Mouse (Mus musculus) spleen, adult 18-20 months (tissue): ENCODE results near the gene Adamts12.

Source experiments
- DNase-seq, 2 experiments: peaks; one replicate each; pipeline ENCODE4 v3.0.0; 2022; ENCODE audit warnings: mixed read lengths in 2 of 2

The Adamts12 gene

DNA sequence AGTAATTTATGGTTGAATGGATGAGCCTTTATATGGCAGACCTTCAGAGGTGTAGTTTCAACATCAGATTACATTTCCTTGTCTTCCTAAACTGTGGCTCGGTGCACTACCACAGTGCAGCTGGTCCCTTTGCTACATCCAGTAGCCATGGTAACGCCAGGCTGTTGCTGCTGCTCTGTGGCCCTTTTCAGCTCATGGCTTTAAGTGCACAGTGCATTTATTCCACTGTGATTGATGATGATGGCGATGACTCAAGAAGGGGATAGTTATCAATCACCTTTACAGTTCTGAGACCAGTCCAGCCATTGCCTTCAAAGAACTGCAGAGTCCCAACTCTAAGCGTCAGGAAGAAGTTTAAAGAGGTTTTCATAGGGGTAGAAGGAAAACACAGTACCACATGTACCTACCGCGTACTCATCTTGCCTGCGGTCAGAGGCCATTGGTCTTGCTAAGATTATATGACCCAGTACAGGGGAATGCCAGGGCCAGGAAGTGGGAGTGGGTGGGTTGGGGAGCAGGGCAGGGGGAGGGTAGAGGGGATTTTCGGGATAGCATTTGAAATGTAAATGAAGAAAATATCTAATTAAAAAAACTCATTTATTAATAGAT, 18.5 kb downstream of the Adamts12 start:
- no peak for DNase-seq

DNA sequence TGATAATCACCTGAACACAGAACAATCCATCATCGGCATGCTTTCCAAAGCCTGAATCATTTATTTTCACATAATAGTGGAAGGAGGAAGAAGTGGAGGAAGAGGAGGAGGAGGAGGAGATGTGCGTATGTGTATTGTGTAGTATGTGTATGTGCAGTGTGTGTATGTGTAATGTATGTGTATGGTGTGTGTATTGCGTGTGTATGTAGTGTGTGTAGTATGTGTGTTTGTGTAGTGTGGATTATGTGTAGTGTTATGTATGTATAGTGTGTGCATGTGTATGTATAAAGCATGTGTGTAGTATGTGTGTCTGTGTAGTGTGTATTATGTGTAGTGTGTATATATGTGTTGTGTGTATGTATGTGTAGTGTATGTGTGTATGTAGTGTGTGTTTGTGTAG, 19.1 kb downstream of the Adamts12 start:
- no peak for DNase-seq

DNA sequence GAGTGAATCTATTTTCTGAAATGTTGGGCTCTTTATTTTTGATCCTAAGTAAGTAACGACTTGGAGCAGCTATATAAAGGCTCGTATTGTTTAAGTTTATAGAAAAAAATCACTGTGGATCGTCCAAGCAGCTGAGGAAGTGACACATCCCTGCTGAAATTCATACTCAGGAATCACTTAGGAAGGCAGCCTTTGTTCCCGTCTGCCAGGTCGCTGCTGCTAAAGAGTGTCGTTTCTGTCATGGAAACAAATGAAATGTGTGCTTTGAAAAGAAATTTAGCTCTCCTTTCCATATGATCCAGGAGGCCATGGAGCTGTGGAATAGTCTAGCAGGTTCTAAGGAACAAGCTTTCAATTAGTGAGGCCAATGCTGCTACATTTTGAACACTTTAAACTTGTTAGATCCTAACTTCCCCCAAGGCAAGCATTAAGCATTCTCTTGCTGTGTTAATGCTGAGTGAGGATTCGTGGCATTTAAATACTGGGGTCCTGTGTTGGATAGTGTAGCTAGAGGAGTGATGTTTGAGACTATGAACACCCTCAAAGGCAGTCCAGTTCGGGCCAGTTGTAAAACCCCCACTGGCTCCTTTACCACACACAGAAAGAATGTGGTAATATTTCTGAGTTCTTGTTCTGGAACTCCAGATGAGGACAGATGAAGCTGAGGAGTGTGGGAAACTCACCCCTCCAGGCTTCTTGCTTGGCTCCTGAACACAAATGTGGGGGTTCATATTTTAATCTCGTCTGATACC, 19.8 kb downstream of the Adamts12 start:
- no peak for DNase-seq

DNA sequence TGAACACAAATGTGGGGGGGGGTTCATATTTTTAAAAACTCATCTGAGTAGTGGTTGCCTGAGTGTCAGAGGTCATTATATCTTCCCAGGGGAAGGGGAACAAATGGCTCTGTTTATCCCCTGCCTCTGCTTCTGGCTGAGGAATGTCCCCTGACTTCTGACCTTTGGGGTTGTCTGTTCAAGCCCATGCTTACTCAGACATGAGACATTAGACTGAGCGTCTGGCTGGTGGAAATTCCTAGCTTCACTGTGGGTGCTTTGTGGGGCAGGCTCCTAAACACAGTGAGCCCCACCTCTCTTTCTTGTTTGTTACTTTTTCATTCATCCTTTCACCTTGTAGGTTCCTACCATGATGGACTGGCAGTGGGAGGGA, 20.4 kb downstream of the Adamts12 start:
- no peak for DNase-seq

DNA sequence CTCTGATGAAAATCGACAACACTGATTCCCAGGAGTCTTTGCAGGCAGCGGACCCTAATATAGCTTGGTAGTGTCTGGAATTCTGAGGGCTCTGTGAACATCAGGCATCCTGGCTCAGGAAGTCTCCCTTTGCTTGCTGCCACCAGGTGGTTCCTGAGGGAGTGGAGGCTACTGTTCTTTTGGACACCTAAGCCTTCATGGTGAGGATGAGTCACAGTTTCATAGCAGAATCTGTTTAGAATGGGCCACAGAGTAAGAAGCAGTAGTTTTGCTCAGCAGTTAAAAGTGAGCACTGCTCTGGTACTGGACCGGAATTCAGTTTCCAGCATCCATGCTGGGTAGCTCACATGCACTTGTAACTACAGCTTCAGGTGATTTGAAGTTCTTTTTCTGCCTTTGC, 24.9 kb downstream of the Adamts12 start:
- DNase-seq: no peak

DNA sequence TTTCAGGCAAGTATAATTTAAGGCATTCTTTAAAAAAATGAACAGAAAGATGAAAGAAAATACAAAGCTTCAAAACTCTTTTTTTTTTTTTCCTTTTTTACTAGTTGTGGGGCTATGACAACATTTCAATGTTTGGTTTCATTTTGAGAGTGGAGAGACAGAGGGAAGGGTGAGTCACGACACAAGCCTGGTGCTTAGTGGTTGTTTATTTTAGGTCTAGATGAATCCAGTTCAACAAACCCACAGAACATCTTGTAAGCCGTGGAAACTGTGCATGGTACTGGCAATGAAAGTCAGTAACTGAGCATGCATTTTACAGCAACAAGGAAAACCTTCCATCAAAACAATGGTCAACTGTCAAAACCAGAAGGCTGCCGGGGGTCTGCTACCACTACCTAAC, 31.0 kb downstream of the Adamts12 start:
- no peak for DNase-seq

DNA sequence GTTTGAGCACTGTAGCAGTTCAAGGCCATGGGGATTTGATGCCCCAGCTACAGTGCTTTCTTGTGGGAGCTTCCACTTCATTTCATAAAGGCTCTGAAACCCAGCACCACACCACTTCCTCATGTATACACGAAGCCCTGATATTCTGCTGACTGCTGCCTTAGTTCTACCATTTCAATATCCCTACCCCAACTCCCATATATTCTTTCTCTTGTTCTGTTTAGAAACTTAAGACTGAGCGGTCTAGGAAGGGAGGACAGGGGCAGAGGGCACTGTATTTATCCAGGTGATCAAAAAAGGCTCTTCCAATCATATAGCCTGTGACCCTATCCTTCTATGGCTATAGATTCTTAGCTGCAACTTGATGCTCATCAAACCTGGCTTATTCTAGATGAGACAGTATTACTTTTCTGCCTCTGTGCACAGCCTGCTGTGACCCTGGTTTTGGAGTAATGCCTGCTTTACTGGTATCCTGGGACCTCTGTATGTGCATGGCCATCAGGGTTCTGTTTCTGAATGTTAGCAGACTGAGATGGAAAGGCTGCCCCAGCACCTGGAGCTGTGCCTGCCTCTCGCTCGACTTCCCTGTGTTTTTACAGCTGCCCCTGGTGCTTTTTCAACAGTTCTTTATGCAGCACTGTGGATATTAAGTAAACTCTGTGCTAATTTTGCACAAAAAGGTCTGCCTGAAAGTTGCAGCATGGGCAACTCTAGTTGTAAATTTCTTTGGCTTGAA, 33.5 kb downstream of the Adamts12 start:
- no peak for DNase-seq

DNA sequence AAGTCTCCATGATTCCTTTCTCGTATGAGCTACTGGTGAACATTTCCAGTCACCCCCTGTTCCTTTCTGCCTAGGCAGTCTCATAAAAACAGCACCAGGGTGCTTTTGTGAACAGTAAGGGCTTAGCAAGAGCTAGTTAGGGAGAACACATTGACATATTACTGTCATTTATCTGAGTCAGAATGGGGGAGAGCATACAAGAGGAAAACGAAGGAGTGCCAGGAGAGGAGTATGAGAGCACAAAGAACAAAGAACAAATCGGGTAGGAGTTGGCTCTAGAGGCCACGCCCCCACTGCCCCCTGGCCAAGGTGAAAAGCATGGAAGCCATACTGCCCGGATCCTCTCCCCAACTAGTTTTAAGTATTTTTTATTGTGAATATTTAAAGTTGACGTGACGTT, 34.4 kb downstream of the Adamts12 start:
- no peak for DNase-seq

DNA sequence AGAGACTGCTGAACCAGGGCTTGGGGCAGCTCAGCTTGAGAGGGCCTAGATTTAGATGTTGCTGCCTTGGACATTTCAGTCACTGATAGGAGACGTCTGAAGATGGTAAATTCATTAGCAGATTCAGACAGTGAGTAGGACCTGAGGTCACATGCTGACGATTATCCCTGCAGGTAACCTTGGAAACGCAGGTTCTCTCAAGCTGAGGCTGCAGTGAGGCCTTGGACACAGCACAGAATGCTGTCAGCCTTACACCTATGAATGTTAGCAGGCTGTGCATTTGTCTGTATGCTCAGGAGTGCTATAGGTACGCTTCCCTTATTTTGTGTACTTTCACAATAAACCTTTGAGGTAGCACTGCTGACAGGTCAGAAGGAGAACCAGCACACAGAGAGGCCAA, 36.3 kb downstream of the Adamts12 start:
- DNase-seq: no peak

DNA sequence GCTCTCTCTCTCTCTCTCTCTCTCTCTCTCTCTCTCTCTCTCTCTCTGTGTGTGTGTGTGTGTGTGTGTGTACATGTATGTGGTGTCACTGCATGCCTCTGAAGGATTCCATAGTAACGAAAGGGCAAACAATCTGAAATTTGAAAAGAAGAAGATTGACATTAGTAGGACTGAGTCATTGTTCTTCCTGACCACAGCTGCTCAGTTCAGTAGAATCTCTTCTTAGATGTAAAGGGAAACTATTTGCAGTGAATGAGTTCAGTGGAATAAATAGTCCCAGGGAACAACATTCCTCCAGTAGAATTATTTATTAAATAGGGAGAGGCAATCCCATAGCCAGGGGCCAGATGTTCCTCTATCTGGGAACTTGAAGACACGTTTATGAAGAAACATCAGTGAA, 40.5 kb downstream of the Adamts12 start:
- DNase-seq: no peak

DNA sequence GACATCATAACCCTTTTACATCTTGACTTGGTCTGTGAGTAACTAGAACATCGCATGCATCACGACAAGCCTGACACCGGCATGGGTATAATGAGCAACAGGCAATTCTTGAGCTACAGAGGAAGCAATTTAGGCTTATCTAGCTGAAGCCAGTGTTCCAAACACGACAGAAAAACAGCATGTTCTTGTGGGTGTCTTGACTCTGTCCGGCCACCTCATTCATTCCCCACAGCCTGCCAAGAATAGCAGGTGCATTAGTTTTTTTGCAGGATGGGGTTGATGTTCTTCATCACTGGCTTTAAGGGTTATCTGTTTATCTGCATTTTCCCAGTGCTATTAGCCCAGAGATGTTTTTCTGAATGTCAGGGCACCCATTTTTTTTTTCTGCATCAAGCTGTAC, 42.8 kb downstream of the Adamts12 start:
- no peak for DNase-seq

DNA sequence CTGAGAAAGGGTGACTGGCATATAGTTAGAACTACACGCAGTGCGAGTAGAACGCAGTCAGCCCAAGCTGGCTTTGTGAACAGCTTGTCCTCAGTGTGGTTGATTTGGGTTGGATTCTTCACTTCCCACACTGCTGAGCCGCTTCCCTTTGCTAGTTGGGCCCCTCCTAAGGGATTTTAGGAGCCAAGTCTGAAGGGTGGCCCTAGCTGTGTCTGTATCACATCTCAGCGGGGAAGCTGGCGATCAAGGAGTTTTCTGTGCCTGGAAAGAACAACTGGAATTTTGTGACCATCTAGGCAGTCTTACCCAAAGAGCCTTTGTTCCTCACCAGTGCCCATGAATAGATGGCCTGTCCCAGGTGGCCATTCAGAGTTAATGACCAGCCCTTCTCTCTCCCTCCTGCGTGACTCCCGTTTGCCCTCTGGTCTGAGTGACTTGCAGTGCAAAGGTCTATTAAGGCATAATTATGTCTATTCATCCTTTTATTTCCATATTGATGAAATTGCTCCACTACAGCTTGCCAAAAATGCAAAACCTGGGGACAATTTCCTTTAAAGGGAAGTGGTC, 50.1 kb downstream of the Adamts12 start:
- DNase-seq: no peak

DNA sequence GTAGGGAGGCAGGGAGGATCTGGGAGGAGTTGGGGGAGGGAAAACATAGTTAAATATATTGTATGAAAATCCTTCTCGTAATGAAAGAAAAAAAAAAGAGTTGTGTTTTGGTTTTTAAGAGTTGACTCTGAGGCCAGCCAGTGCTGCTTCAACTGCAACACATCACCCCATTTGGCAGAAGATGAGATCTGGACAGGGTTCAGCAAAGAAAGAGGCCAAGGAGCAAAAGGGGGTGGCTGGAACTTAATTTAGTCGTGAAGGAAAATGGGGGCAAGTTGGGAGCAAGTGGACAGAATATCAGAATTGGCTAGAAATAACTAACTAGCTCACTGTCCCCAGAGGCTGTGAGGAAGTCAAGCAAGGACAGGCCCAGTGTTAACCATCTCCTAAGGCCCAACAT, 51.7 kb downstream of the Adamts12 start:
- DNase-seq: no peak

DNA sequence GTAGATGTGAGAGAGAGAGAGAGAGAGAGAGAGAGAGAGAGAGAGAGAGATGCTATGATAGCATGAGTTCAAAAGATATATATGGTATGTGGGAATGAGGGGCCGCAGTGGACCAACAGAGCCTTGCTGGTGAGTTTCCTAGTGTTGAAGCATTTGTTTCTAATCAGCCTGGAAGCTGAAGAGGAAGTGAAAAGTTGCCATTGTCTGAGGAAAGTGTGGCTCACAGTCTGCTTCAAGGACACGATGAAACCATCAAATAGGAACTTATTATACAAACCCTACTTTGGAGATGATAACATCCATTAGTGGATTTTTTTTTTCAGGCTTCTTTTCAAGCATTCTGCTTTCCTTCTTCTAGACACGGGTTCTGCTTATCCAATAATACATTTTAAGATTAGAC, 52.3 kb downstream of the Adamts12 start:
- DNase-seq: no peak

DNA sequence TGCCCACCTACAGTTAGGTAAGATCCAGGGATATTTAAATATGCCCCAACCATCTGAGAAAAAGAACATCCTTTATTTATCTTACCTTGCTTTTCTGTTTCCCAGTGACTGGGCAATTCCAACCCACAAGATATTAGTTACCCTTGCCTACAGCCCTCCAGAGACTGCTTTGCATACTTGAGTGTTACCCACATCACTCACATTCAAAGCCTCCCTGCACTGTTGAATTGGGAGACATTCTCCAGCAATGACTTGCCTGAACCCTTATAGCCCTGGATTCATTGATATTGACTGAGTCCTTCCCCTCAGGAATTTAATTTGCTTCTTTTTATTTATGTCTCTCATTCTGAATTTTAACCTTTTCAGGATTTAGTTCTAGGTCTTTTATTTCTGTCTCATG, 53.8 kb downstream of the Adamts12 start:
- no peak for DNase-seq

DNA sequence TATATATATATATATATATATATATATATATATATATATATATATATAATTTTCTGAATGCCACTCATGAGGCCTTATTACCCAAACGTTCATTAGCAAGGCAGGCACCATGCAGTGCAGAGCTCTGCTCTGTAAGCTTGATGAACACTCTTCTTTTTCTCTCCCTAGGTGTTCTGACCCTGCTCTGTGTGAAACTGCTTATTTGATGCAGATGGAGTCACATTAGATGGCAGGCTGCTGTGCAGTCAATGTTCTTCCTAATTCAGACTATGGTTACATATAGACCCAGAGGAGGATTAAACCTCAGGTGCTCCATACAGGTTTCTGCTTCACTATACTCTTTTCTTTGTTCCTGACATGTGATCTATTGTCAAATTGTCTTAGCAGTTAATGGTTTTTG, 57.1 kb downstream of the Adamts12 start:
- DNase-seq: no peak

DNA sequence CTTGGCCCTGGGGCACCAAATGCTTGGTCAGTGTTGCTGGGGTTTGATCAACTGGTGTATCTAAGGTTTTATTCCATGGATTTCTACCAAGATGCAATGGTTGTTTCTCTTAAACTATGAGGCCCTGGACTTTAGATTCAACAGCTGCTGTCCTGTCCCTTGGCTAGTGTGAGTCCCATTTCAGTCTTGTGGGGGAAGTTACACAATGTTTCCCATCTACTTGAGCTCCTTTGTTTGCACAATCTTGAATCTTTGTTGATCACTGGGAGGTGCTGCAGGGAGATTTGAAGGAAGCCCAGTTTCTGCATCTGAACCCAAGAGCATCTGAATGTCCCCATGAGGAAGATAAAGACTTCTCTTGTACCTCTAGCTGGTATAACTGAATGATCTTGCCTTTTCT, 60.8 kb downstream of the Adamts12 start:
- no peak for DNase-seq

DNA sequence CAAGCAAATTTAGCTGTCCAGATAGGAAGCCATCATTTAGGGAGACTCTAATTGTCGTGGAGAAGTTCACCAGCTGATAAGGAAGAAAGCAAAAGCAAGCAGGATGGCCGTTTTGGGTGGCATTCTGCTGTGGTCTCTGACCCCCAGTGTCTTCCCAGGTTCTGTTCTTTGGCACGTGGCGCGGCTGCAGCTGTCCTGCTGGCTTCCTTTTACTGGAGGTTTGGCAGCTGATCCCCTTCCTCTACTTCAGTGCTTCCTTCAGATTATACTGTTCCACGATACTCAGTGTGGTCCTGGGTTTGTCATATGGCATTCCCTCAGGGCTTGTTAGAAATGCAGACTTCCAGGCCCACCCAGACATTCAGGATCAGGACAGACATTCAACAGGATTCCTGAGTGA, 63.9 kb downstream of the Adamts12 start:
- no peak for DNase-seq

DNA sequence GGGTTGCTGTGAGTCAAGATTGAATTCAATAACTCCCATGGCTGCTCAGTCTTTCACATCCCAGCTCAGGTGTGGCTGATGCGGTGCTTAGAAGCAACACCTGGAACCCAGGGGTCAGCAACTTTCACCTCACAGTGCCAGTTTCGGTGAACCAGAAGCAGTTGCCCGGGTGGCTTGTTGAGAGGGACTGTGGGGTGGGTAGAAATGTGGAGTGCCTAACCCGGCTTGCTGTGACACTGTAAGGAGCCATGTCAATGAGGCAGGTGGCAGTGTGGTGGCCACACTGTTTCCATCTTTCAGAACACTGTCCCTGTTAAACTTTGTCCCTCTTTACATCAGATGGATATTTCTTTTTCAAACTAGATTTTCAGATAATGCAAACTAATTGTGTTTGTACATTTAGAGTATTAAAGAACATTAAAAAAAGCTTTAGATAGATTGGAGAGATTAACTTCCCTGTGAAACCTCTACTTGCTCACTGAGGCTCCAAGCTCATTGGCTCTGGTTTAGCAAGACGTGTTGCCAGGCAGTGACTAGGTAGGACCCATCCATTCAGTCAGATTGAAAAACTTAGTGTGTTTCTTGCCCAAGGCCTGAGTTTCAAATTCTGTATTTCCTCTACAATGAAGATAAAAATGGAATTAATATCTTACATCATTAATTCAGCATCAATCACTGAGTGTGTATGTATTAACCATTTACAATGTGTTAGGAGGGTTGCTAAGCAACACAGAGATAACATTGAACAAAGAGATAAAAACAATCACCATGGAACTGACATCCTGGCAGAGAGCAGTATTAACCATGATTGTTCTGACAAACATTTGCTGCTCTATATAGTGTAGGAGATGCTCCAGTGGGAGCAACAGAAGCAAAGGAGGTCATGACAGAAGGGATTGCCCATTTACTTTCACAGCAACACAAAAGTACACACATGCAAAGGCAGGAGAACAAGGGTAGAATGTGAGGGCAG, 68.3 kb downstream of the Adamts12 start:
- no peak for DNase-seq

DNA sequence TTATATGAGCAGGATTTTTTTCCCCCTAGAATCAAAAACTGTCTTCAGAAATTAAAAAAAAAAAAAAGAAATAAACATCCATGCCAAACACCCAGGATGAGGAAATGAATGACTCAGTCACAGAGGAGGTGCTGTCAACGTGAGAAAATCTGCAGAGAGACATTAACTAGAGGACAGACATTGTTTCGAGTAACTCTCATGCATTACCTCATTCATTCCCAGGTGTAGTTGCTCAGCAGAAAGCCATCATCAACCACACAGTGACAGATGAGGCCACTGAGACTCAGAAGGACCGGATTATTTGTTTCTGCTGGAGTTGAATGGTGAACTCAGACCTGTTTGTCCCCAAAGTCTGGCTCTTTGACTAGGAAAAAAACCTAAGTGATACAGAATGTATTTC, 81.0 kb downstream of the Adamts12 start:
- no peak for DNase-seq

DNA sequence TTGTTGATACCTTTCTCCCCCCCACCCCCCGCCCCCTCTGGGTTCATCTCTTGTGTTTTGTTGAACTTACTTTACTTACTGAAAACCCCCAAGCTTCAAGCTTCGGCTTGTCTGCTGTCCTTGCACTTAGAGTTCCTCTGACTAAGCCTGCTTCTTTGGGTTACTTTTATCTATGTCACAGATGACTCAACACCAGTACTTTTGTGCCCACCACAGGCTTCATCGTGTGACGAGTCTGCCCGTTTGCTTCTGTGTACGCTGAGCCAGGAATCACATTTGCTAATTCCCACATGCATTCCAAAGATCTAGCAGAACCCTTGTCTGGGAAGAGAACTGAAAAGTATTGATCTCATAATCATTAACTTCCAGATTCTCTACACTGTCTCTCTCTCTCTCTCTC, 94.8 kb downstream of the Adamts12 start:
- DNase-seq: no peak

DNA sequence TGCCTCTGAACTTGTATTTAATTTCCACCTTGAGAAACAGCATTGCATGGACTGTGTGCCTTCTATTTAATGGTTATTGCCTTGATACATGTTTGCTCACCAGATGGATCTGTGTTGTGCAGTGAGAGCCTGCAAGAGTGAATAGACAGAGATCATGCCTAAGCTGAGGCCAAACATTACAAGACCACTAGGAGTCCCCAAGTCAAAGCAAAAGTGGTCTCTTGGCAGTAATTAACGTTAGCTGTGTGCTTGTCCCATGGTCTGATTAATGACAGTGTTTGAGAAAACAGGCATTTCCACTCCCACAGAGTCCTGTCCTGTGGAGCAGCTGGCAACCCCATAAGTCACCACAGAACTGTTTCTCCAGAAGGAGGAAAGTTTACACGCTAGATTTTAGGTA, 96.2 kb downstream of the Adamts12 start:
- DNase-seq: no peak

DNA sequence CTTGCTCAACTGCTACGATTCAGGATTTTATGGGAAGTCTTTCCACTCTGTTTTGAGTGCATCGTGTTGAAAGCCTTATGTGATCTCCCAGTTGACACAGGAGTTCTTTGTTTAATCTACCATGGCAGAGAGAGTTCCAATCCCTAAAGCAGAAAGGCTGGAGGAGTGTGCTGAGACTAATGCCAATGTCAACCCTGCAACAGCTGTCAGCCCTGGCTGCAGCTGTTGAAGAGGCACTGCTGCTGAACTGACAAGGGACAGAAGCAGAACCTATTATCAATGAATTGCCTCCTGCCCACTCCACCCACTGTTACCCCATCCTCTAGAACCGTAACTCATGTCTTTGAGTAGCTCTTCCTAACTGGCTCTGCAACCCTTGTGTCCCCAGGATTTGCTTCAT, 101.3 kb downstream of the Adamts12 start:
- no peak for DNase-seq
